Mouse (Mus musculus) CH12.LX (cell line): ENCODE data around the gene Trim44.

ENCODE experiments used
- CHD2 ChIP-seq: IDR thresholded peaks from 2 replicates; pipeline ENCODE4 v1.6.1; 2011; ENCODE audit warnings: low read length, improper control_type of control experiment
- CTCF ChIP-seq, 2 experiments: IDR thresholded peaks in 1 of 2; conservative IDR thresholded peaks in 1 of 2; 2 replicates each; pipeline ENCODE4 v1.5.1; 2011 to 2012; ENCODE audit warnings: low read depth in 2 of 2, low read length in 2 of 2, improper control_type of control experiment in 1 of 2, inconsistent platforms in 1 of 2, mild to moderate bottlenecking in 1 of 2, moderate library complexity in 1 of 2
- EP300 ChIP-seq: IDR thresholded peaks from 2 replicates; pipeline ENCODE4 v1.6.1; 2011; ENCODE audit warnings: low read length, improper control_type of control experiment
- NELFE ChIP-seq: IDR thresholded peaks from 2 replicates; pipeline ENCODE4 v1.6.1; 2011; ENCODE audit warnings: low read depth, low read length, improper control_type of control experiment
- RCOR1 ChIP-seq: conservative IDR thresholded peaks from 2 replicates; pipeline ENCODE4 v1.6.1; 2012; ENCODE audit warnings: low read depth, mild to moderate bottlenecking, inconsistent platforms, low read length, improper control_type of control experiment
- TBP ChIP-seq: conservative IDR thresholded peaks from 2 replicates; pipeline ENCODE4 v1.6.1; 2011; ENCODE audit warnings: low read depth, low read length, improper control_type of control experiment
- ZNF384 ChIP-seq: IDR thresholded peaks from 2 replicates; pipeline ENCODE4 v1.6.1; 2012; ENCODE audit warnings: low read depth, low read length, improper control_type of control experiment, inconsistent platforms

DNA sequence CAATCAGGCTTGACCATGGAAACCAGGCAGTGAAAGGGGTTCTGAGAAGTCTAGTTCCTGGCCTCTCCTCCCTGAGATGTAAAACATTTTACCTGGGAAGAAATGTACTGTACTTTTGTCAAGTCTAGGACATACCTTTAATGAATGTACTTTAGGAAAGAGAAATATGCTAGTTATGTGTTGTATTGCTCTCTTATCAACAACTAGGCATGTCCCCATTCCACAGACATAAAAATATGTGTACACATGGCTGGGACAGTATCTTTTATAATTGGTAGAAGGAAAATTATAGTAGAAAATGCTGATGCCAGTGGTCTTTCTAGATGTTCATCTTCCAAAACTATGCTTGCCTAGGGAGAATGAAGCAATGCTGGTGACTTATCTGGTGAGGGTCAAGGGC lies 20.3 kb upstream of the Trim44 start:
- no peak for TF ChIP-seq CTCF (conservative IDR thresholded peaks at IDR 0.05 in 1 of 2, IDR thresholded peaks at IDR 0.05 in 1 of 2; ENCODE audit: low read depth in 2 of 2, low read length in 2 of 2)
- TF ChIP-seq ZNF384: no peak
- no peak for TF ChIP-seq CHD2
- TF ChIP-seq NELFE: no peak
- no peak for TF ChIP-seq RCOR1
- no peak for TF ChIP-seq TBP
- TF ChIP-seq EP300: no peak
